Mouse (Mus musculus): ENCODE measurements around the gene Ctsk. TPM values are rescaled to one million over a fixed set of nuclear protein-coding genes. Genes with fewer than 3 reads are reported as not detected.

Gene Ctsk
- polyA plus RNA-seq (2014; fragmentation: Illumina TruSeq; extraction: RNeasy Lipid Tissue Mini Kit (QIAGEN cat#74804)): 8.8 TPM

GRCm38 (mm10) chr3:95499024-95499423, at the start of gene Ctsk:
Gene Ctsk (plus strand): TSS chr3:95499256.

GRCm38 (mm10) chr3:95526622-95527211, 27.7 kb downstream of the Ctsk start, which contains the start of gene Ctss:
Gene Ctss (plus strand): TSS chr3:95526786.

Other genes starting within 250 kb of the Ctsk start
- 0.83 TPM for gene Bnipl, start 248.1 kb upstream of the Ctsk start, polyA plus RNA-seq (2014; fragmentation: Illumina TruSeq; extraction: RNeasy Lipid Tissue Mini Kit (QIAGEN cat#74804))
- 125 TPM for gene Mindy1, start 217.9 kb upstream of the Ctsk start, polyA plus RNA-seq (2014; fragmentation: Illumina TruSeq; extraction: RNeasy Lipid Tissue Mini Kit (QIAGEN cat#74804))
- 13.7 TPM for gene Prune1, start 217.2 kb upstream of the Ctsk start, polyA plus RNA-seq (2014; fragmentation: Illumina TruSeq; extraction: RNeasy Lipid Tissue Mini Kit (QIAGEN cat#74804))
- gene Anxa9, start 192.1 kb upstream of the Ctsk start, polyA plus RNA-seq (2014; fragmentation: Illumina TruSeq; extraction: RNeasy Lipid Tissue Mini Kit (QIAGEN cat#74804)): 0.66 TPM
- 104 TPM for gene Cers2, start 184.5 kb upstream of the Ctsk start, polyA plus RNA-seq (2014; fragmentation: Illumina TruSeq; extraction: RNeasy Lipid Tissue Mini Kit (QIAGEN cat#74804))
- gene Setdb1, start 142.1 kb upstream of the Ctsk start, polyA plus RNA-seq (2014; fragmentation: Illumina TruSeq; extraction: RNeasy Lipid Tissue Mini Kit (QIAGEN cat#74804)): 28.5 TPM
- gene 4930558C23Rik, start 96.4 kb upstream of the Ctsk start, polyA plus RNA-seq (2014; fragmentation: Illumina TruSeq; extraction: RNeasy Lipid Tissue Mini Kit (QIAGEN cat#74804)): not detected
- gene Arnt, start 64.9 kb upstream of the Ctsk start, polyA plus RNA-seq (2014; fragmentation: Illumina TruSeq; extraction: RNeasy Lipid Tissue Mini Kit (QIAGEN cat#74804)): 79.1 TPM
- gene Ctss, start 27.5 kb downstream of the Ctsk start, polyA plus RNA-seq (2014; fragmentation: Illumina TruSeq; extraction: RNeasy Lipid Tissue Mini Kit (QIAGEN cat#74804)): 290 TPM
- not detected for gene Hormad1, start 60.4 kb downstream of the Ctsk start, polyA plus RNA-seq (2014; fragmentation: Illumina TruSeq; extraction: RNeasy Lipid Tissue Mini Kit (QIAGEN cat#74804))
- 138 TPM for gene Golph3l, start 89.7 kb downstream of the Ctsk start, polyA plus RNA-seq (2014; fragmentation: Illumina TruSeq; extraction: RNeasy Lipid Tissue Mini Kit (QIAGEN cat#74804))
- 38.7 TPM for gene Ensa, start 125.7 kb downstream of the Ctsk start, polyA plus RNA-seq (2014; fragmentation: Illumina TruSeq; extraction: RNeasy Lipid Tissue Mini Kit (QIAGEN cat#74804))
- 288 TPM for gene Mcl1, start 159.5 kb downstream of the Ctsk start, polyA plus RNA-seq (2014; fragmentation: Illumina TruSeq; extraction: RNeasy Lipid Tissue Mini Kit (QIAGEN cat#74804))
- gene Adamtsl4, start 188.7 kb downstream of the Ctsk start, polyA plus RNA-seq (2014; fragmentation: Illumina TruSeq; extraction: RNeasy Lipid Tissue Mini Kit (QIAGEN cat#74804)): 0.51 TPM
- gene Ecm1, start 240.3 kb downstream of the Ctsk start, polyA plus RNA-seq (2014; fragmentation: Illumina TruSeq; extraction: RNeasy Lipid Tissue Mini Kit (QIAGEN cat#74804)): 5.2 TPM

Measured in ovary, adult 10 weeks (tissue).